Mouse (Mus musculus): Measurements from ENCODE around the gene Cnot1.
"Not testable (repeated sequence)": the region's sequence is repeated elsewhere in the genome, so short reads cannot be mapped to it uniquely, and the experiment has no call there.

Cnot1 gene

GRCm38 (mm10) chr8:95816044-95816708, 8.9 kb upstream of the Cnot1 start:
- no peak for DNase-seq (ENCODE audit: low read depth, low spot score)

- DNase-seq (ENCODE audit: low read depth, low spot score), result no peak
These were observed 2.9 kb upstream of the Cnot1 start for GRCm38 (mm10) chr8:95810184-95810591.

- no peak for DNase-seq (ENCODE audit: low read depth, low spot score)
These were observed 1.9 kb upstream of the Cnot1 start for GRCm38 (mm10) chr8:95809116-95809515.

GRCm38 (mm10) chr8:95808631-95809030, 1.4 kb upstream of the Cnot1 start:
- DNase-seq (ENCODE audit: low read depth, low spot score), result no peak

GRCm38 (mm10) chr8:95807861-95808260, 597 bp upstream of the Cnot1 start:
- DNase-seq (ENCODE audit: low read depth, low spot score), result peak; percentile 99

GRCm38 (mm10) chr8:95806461-95807191, 638 bp downstream of the Cnot1 start:
- peak; percentile 16 for DNase-seq (ENCODE audit: low read depth, low spot score)

- DNase-seq (ENCODE audit: low read depth, low spot score), result no peak
These were observed 1.8 kb downstream of the Cnot1 start for GRCm38 (mm10) chr8:95805482-95805881.

- no peak for DNase-seq (ENCODE audit: low read depth, low spot score)
These were observed 5.0 kb downstream of the Cnot1 start for GRCm38 (mm10) chr8:95802231-95802630.

GRCm38 (mm10) chr8:95801476-95802064, 5.7 kb downstream of the Cnot1 start:
- no peak for DNase-seq (ENCODE audit: low read depth, low spot score)

- no peak for DNase-seq (ENCODE audit: low read depth, low spot score)
These were observed 6.9 kb downstream of the Cnot1 start for GRCm38 (mm10) chr8:95800353-95800752.

GRCm38 (mm10) chr8:95799891-95800290, 7.4 kb downstream of the Cnot1 start:
- DNase-seq (ENCODE audit: low read depth, low spot score), result no peak

- DNase-seq (ENCODE audit: low read depth, low spot score), result no peak
These were observed 8.1 kb downstream of the Cnot1 start for GRCm38 (mm10) chr8:95799117-95799516.

- not testable (repeated sequence) for DNase-seq (ENCODE audit: low read depth, low spot score)
These were observed 11.8 kb downstream of the Cnot1 start for GRCm38 (mm10) chr8:95795333-95796061.

- DNase-seq (ENCODE audit: low read depth, low spot score), result no peak
These were observed 21.7 kb downstream of the Cnot1 start for GRCm38 (mm10) chr8:95785591-95785990.

- DNase-seq (ENCODE audit: low read depth, low spot score), result no peak
These were observed 24.6 kb downstream of the Cnot1 start for GRCm38 (mm10) chr8:95782628-95783027.

GRCm38 (mm10) chr8:95781775-95782174, 25.5 kb downstream of the Cnot1 start:
- no peak for DNase-seq (ENCODE audit: low read depth, low spot score)

GRCm38 (mm10) chr8:95781085-95781484, 26.2 kb downstream of the Cnot1 start:
- no peak for DNase-seq (ENCODE audit: low read depth, low spot score)

- DNase-seq (ENCODE audit: low read depth, low spot score), result no peak
These were observed 43.1 kb downstream of the Cnot1 start for GRCm38 (mm10) chr8:95764133-95764532.

GRCm38 (mm10) chr8:95760323-95760722, 46.9 kb downstream of the Cnot1 start:
- no peak for DNase-seq (ENCODE audit: low read depth, low spot score)

GRCm38 (mm10) chr8:95751924-95752323, 55.3 kb downstream of the Cnot1 start:
- no peak for DNase-seq (ENCODE audit: low read depth, low spot score)

- DNase-seq (ENCODE audit: low read depth, low spot score), result no peak
These were observed 59.2 kb downstream of the Cnot1 start for GRCm38 (mm10) chr8:95748028-95748427.

- DNase-seq (ENCODE audit: low read depth, low spot score), result peak; percentile 34
These were observed 65.5 kb downstream of the Cnot1 start for GRCm38 (mm10) chr8:95741732-95742131.

Measured in brain, adult 2 months (tissue).